ENCODE assay signal across 8 mouse cellular contexts in the genomic region with DNA sequence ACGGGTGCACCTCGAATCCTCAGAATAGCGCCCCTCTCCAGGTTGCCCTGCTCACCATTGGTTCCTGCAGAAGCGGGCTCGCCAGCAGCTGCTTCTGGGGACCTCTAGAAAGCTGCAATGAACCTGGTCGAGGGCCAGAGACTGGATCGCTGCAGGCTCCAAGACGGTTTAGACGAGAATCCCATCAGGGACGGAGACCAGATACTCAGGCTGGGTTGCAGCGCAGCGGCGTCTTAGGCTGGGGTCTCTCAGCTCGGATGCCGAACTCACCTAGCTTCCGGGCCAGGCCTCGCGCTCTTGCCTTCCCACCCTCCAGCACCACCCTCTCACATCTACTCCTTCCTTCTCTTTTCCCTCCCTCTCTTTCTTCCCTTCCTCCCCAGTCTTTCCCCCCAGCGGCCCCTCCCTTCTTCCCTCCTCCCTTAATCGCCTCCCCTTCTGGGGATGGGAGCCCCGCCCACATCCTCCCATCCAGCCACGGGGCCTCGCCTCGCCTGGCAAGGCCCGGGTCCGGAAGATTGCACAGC. TPM values are rescaled to one million over a fixed set of nuclear protein-coding genes. Genes with fewer than 3 reads are reported as not detected.
DNase-seq lines count a peak whose midpoint lies in the region; ATAC-seq and TF ChIP-seq lines count a peak whose summit lies in the region.

TSS of gene Bmp4 (minus strand) at position 421 of the 527 bp plus-strand sequence.

- no peaks in the 10 kb centered on the region for H3K36me3 ChIP-seq in hindbrain, embryonic 11.5 days (ENCODE audit: control insufficient read depth, insufficient read depth, low read length)
- H3K36me3 ChIP-seq in limb, embryonic 15.5 days, result no peaks in the 10 kb centered on the region
- H3K36me3 ChIP-seq in midbrain, postnatal 0 days (ENCODE audit: insufficient read depth, low read length), result no peaks in the 10 kb centered on the region

- peak within 1 kb of the TSS; percentile 23 for H3K4me3 ChIP-seq in hindbrain, embryonic 11.5 days (ENCODE audit: low read depth, low read length)
- peak within 1 kb of the TSS; percentile 61 for H3K4me3 ChIP-seq in limb, embryonic 15.5 days
- H3K4me3 ChIP-seq in midbrain, postnatal 0 days (ENCODE audit: low read depth, low read length), result 0 out of 2 replicates have a peak within 1 kb of the TSS, but pooled peaks have one; percentile 8

- no peaks in the 10 kb centered on the region for H3K9me3 ChIP-seq in hindbrain, embryonic 11.5 days (ENCODE audit: control insufficient read depth, low read length)
- no peaks in the 10 kb centered on the region for H3K9me3 ChIP-seq in limb, embryonic 15.5 days
- no peaks in the 10 kb centered on the region for H3K9me3 ChIP-seq in midbrain, postnatal 0 days (ENCODE audit: low read length)

- H3K27me3 ChIP-seq in hindbrain, embryonic 11.5 days (ENCODE audit: control insufficient read depth, insufficient read depth, low read length), result peaks cover 41% of the 10 kb centered on the region
- H3K27me3 ChIP-seq in limb, embryonic 15.5 days, result peaks cover 28% of the 10 kb centered on the region
- peaks cover 49% of the 10 kb centered on the region for H3K27me3 ChIP-seq in midbrain, postnatal 0 days (ENCODE audit: insufficient read depth, low read length)

- ATAC-seq in hindbrain, embryonic 11.5 days (ENCODE audit: low FRiP score), result no peak
- 0 out of 2 replicates have a peak, but pooled peaks have one; percentile 15 for ATAC-seq in limb, embryonic 15.5 days (ENCODE audit: insufficient number of reproducible peaks, low FRiP score, low TSS enrichment, low read depth)
- no peak for ATAC-seq in midbrain, postnatal 0 days (ENCODE audit: low FRiP score)
- ATAC-seq in frontal cortex, adult (ENCODE audit: low TSS enrichment), result no peak

- H3K27ac ChIP-seq in hindbrain, embryonic 11.5 days (ENCODE audit: low read depth, low read length), result no peak within 1 kb of the TSS
- peak within 1 kb of the TSS; percentile 30 for H3K27ac ChIP-seq in limb, embryonic 15.5 days
- no peak within 1 kb of the TSS for H3K27ac ChIP-seq in midbrain, postnatal 0 days (ENCODE audit: low read depth, low read length)

- DNase-seq in embryo, embryonic 11 days, result peak; percentile 84
- DNase-seq in forelimb bud, embryonic 11.5 days (ENCODE audit: low read depth, low spot score), result peak; percentile 73
- DNase-seq in hindbrain, embryonic 11.5 days (ENCODE audit: low spot score), result peak; percentile 60
- DNase-seq in midbrain, postnatal 0 days (ENCODE audit: low spot score), result no peak
- no peak for DNase-seq in spleen, postnatal 10 days (ENCODE audit: low spot score in 2 of 2)
- no peak for DNase-seq in cerebellum, adult 11-12 months

- peak within 1 kb of the TSS; percentile 46 for H3K4me2 ChIP-seq in hindbrain, embryonic 11.5 days (replicated peaks; ENCODE audit: low read depth, low read length)
- peak within 1 kb of the TSS; percentile 85 for H3K4me2 ChIP-seq in limb, embryonic 15.5 days
- peak within 1 kb of the TSS; percentile 28 for H3K4me2 ChIP-seq in midbrain, postnatal 0 days (ENCODE audit: low read depth, low read length, poor library complexity, severe bottlenecking)

- WGBS in hindbrain, embryonic 11.5 days, result under 1% methylated on average over 25 of the region's 26 CpGs
- 3% methylated on average over 25 of the region's 26 CpGs for WGBS in limb, embryonic 15.5 days
- 3% methylated on average over 26 of the region's 26 CpGs for WGBS in midbrain, postnatal 0 days

- no peak for TF ChIP-seq CTCF in midbrain, postnatal 0 days (IDR thresholded peaks at IDR 0.05)

- H3K9ac ChIP-seq in hindbrain, embryonic 11.5 days (ENCODE audit: low read depth, low read length), result 0 out of 2 replicates have a peak within 1 kb of the TSS, but pooled peaks have one; percentile 20
- peak within 1 kb of the TSS; percentile 44; the same call in 1 of the 2 replicates for H3K9ac ChIP-seq in limb, embryonic 15.5 days
- H3K9ac ChIP-seq in midbrain, postnatal 0 days (replicated peaks; ENCODE audit: low read length, poor library complexity, severe bottlenecking), result no peak within 1 kb of the TSS

- H3K4me1 ChIP-seq in hindbrain, embryonic 11.5 days (replicated peaks; ENCODE audit: control insufficient read depth, insufficient read depth, low read length), result 0 out of 2 replicates have a peak, but pooled peaks cover 5% of the 10 kb centered on the region
- peaks cover 40% of the 10 kb centered on the region for H3K4me1 ChIP-seq in limb, embryonic 15.5 days
- 0 out of 2 replicates have a peak, but pooled peaks cover 3% of the 10 kb centered on the region for H3K4me1 ChIP-seq in midbrain, postnatal 0 days (ENCODE audit: insufficient read depth, low read length)

RNA-seq across cellular contexts. Expression of gene Bmp4, which starts in this region (rescaled TPM):
- polyA plus RNA-seq in hindbrain, embryonic 11.5 days (2014; fragmentation: Nextera tagmentation; extraction: Ambion mirVana), result 11.4 and 12.3 TPM in 2 replicates
- polyA plus RNA-seq in limb, embryonic 15.5 days (2015; fragmentation: Nextera tagmentation; extraction: Ambion mirVana), result 30.9 and 42.4 TPM in 2 replicates
- total RNA-seq in midbrain, postnatal 0 days (2014; rRNA removed), result 5.1 and 7.0 TPM in 2 replicates
- polyA plus RNA-seq in midbrain, postnatal 0 days (2015; fragmentation: Nextera tagmentation; extraction: Ambion mirVana), result 4.6 and 7.5 TPM in 2 replicates

Comparison
In these comparisons a context has a peak if more than half of its experiments do, and no peak if none do; other contexts are left out.
1. DNase-seq: peak in embryo, embryonic 11 days (single experiment), forelimb bud, embryonic 11.5 days (single experiment) and hindbrain, embryonic 11.5 days (single experiment); none in midbrain, postnatal 0 days (single experiment), spleen, postnatal 10 days (0 of 2) and cerebellum, adult 11-12 months (single experiment).
2. H3K4me2 ChIP-seq: peak in every context shown above with its lines; median percentile 85 in limb, embryonic 15.5 days; 46 in hindbrain, embryonic 11.5 days; 28 in midbrain, postnatal 0 days.
3. H3K4me3 ChIP-seq: peak in every context shown above with its lines; median percentile 61 in limb, embryonic 15.5 days; 23 in hindbrain, embryonic 11.5 days; 8 in midbrain, postnatal 0 days.